Mouse (Mus musculus) cerebellum, adult 2 months (tissue): Measurements from ENCODE around the gene Tulp1. TPM values are rescaled to one million over a fixed set of nuclear protein-coding genes. Genes with fewer than 3 reads are reported as not detected.
"Not testable (repeated sequence)": the region's sequence is repeated elsewhere in the genome, so short reads cannot be mapped to it uniquely, and the experiment has no call there.

Experiments used
- DNase-seq, 2 experiments: peaks; one replicate each; pipeline ENCODE4 v3.0.0; 2021
- H3K27ac ChIP-seq: fragments of 200-500 bp; 2 replicates; pipeline ENCODE4 v1.5.1; 2012; ENCODE audit warnings: low read length, control low read depth, inconsistent platforms; ENCODE audit not compliant: insufficient read depth
- H3K27me3 ChIP-seq: fragments of 200-500 bp; 2 replicates; pipeline ENCODE4 v1.6.1; 2012; ENCODE audit warnings: inconsistent platforms, mild to moderate bottlenecking, low read length, moderate library complexity; ENCODE audit not compliant: control insufficient read depth, insufficient read depth
- H3K4me1 ChIP-seq: fragments of 200-500 bp; 2 replicates; pipeline ENCODE4 v1.6.1; 2011; ENCODE audit warnings: low read length; ENCODE audit not compliant: control insufficient read depth, insufficient read depth
- H3K4me3 ChIP-seq: fragments of 200-500 bp; replicated peaks from 2 replicates; pipeline ENCODE3; 2011; ENCODE audit warnings: mild to moderate bottlenecking, low read depth, low read length, control low read depth; ENCODE audit not compliant: insufficient read depth
- CTCF ChIP-seq: fragments of 200-500 bp; IDR thresholded peaks from 2 replicates; pipeline ENCODE4 v1.5.1; 2011; ENCODE audit warnings: low read depth, mild to moderate bottlenecking, control low read depth, low read length, moderate library complexity, borderline replicate concordance; ENCODE audit not compliant: insufficient read depth
- POLR2A ChIP-seq: fragments of 200-500 bp; IDR thresholded peaks from 2 replicates; pipeline ENCODE4 v1.6.1; 2011; ENCODE audit warnings: low read length, control low read depth, borderline replicate concordance; ENCODE audit not compliant: insufficient read depth
- WGBS: fragments of 180-500 bp; shearing (Covaris S2); methylation state at CpG from one replicate; pipeline ENCODE4 v1.1.7; 2018; 5-methylcytosine and 5-hydroxymethylcytosine counted together
- polyA plus RNA-seq: library from polyadenylated mRNA; depleted of rRNA; stranded (reverse); fragments of >200 nt; gene quantifications from 2 replicates; pipeline ENCODE4 v1.2.3, GENCODE M21; 2012; rRNA removed

Gene Tulp1
- polyA plus RNA-seq, result 0.29 TPM in 1 of 2 replicates, not detected in the other

DNA sequence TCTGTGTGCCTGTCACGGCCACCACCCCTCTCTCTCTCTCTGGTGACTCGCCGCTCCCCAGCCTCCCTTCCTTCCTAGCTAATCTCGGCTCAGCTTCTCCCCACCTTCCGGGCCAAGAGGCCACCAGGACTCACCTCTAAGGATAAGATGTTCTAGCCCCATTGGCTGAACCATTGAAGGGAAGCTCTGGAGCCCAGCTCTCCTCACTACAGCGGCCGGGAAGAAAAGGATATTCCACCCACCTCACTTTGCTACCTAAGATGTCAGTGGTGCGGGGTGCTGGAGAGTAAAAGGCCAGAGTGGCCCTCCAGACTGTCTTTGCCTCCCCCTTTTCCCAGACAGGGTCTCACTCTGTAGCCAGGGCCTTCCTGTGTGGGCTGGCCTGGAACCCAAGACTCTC lies at the start of gene Tulp1:
Tulp1 (minus strand) TSS at position 101 of the 400 bp plus-strand sequence.
- DNase-seq, result no peak
- peaks cover 5% of the 10 kb centered on the region; the same call in 1 of the 2 replicates for H3K27me3 ChIP-seq
- no peak within 1 kb of the TSS for H3K4me3 ChIP-seq
- WGBS, result 42% methylated on average over 8 of the region's 8 CpGs
- H3K4me1 ChIP-seq, result no peaks in the 10 kb centered on the region; the same call in 1 of the 2 replicates
- no peak for TF ChIP-seq POLR2A
- no peak for TF ChIP-seq CTCF
- no peak within 1 kb of the TSS for H3K27ac ChIP-seq

DNA sequence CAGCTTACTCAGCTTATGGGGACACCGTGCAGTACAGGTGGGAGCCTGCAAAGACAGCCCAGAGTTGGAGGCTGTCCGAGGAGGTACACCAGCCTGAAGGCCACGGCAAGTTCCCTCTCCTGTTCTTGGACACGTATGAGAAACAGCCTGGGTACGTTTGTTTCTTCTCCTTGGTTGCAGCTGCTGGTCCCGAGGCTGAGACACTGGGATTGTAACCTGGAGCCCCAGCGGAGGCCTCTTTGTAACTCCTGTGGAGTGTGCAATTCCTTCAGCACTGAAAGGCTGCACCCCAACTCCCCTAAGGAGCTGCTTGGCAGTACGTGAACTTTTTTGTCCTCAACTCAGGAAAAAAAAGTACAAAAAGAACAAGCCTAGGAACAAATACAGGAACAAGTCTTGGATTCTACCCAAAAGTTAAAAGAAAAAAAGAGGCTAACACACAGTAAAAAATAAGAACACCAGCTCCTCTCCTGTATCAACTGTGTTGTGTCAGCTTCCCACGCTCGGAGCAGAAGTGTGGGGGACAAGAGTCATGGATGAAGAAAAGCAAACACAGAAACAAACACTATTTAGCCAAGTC lies 46.4 kb upstream of the Tulp1 start:
- Histone ChIP-seq H3K4me1 (peaks cover 2% of the 10 kb centered on the region; the same call in 1 of the 2 replicates), H3K4me3 (no peak overlapping the region), H3K27ac (no peak overlapping the region), H3K27me3 (no peaks in the 10 kb centered on the region)
- no peak for DNase-seq
- WGBS, result 86% methylated on average over 10 of the region's 10 CpGs
- TF ChIP-seq POLR2A (no peak), CTCF (no peak)

GRCm38 (mm10) chr17:28410731-28411130 lies 45.7 kb upstream of the Tulp1 start:
- no peak overlapping the region for H3K4me3 ChIP-seq
- no peaks in the 10 kb centered on the region for H3K27me3 ChIP-seq
- H3K27ac ChIP-seq, result no peak overlapping the region
- WGBS, result 92% methylated on average over 4 of the region's 4 CpGs
- H3K4me1 ChIP-seq, result peaks cover 2% of the 10 kb centered on the region
- DNase-seq, result no peak
- no peak for TF ChIP-seq POLR2A
- TF ChIP-seq CTCF, result no peak

DNA sequence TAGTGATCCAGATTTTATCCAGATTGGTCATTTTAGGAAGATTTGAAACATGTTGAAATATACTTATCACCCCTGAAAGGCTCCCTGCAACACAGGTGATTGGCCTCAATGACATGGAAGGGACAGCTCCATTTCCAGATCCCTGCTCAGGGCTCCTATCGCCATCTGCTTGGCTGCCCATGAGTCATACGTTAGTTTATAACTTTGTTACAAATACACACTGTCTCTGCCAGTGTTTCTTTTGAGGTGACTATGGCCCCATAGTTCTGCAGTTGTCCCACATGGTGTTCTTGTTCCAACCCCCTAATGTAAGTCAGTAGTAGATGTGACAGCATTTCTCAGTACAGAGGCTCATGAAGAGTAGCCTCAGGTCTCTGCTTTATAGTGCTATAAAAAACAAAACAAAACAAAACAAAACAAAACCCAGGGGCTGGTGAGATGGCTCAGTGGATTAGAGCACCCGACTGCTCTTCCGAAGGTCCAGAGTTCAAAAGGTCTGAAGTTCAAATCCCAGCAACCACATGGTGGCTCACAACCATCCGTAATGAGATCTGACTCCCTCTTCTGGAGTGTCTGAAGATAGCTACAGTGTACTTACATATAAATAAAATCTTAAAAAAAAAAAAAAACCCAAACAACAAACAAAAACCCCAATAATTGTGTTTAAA lies 43.4 kb upstream of the Tulp1 start:
- H3K4me1 ChIP-seq, result peaks cover 2% of the 10 kb centered on the region
- no peak for DNase-seq
- TF ChIP-seq CTCF (no peak), POLR2A (no peak)
- WGBS, result 87% methylated on average over 5 of the region's 5 CpGs
- H3K27me3 ChIP-seq, result no peaks in the 10 kb centered on the region
- no peak overlapping the region for H3K27ac ChIP-seq
- no peak overlapping the region for H3K4me3 ChIP-seq

GRCm38 (mm10) chr17:28407418-28408250 lies 42.6 kb upstream of the Tulp1 start:
- Histone ChIP-seq H3K4me3 (no peak overlapping the region), H3K4me1 (peaks cover 2% of the 10 kb centered on the region), H3K27me3 (no peaks in the 10 kb centered on the region), H3K27ac (no peak overlapping the region)
- TF ChIP-seq CTCF, result peak; percentile 97
- no peak for TF ChIP-seq POLR2A
- peak; percentile 73 to 79 for DNase-seq
- 40% methylated on average over 15 of the region's 15 CpGs for WGBS

- 32% methylated on average over 7 of the region's 7 CpGs for WGBS
- Histone ChIP-seq H3K27me3 (no peaks in the 10 kb centered on the region), H3K27ac (no peak overlapping the region), H3K4me1 (peaks cover 2% of the 10 kb centered on the region), H3K4me3 (no peak overlapping the region)
- TF ChIP-seq POLR2A, result no peak
- DNase-seq, result peak in 1 of 2 experiments; percentile 37
Observed at GRCm38 (mm10) chr17:28406471-28406870, 41.4 kb upstream of the Tulp1 start.

- 96% methylated on average over 2 of the region's 2 CpGs for WGBS
- H3K4me1 ChIP-seq, DNase-seq, H3K27me3 ChIP-seq, H3K27ac ChIP-seq, H3K4me3 ChIP-seq: not testable (repeated sequence)
Observed at GRCm38 (mm10) chr17:28404745-28405144, 39.7 kb upstream of the Tulp1 start.
